Mouse (Mus musculus) small intestine, adult 2 months (tissue): ENCODE measurements at regions not wholly inside any gene's neighbourhood (a gene's known extent, or its start where the extent isn't known, plus 50 kb on each side); places are given as distances from the start of the nearest gene placed in this dataset.

Experiments
- H3K27ac ChIP-seq: fragments of 200-500 bp; 2 replicates; pipeline ENCODE4 v1.5.1; 2012; ENCODE audit warnings: low read depth, low read length, control low read depth, inconsistent platforms; ENCODE audit not compliant: insufficient read depth
- H3K27me3 ChIP-seq: fragments of 200-500 bp; 2 replicates; pipeline ENCODE4 v1.6.1; 2012; ENCODE audit warnings: mild to moderate bottlenecking, moderate library complexity, low read length, inconsistent platforms; ENCODE audit not compliant: control insufficient read depth, insufficient read depth
- H3K36me3 ChIP-seq: fragments of 200-500 bp; 2 replicates; pipeline ENCODE4 v1.6.1; 2012; ENCODE audit warnings: mild to moderate bottlenecking, low read length, control low read depth, inconsistent platforms; ENCODE audit not compliant: control insufficient read depth, insufficient read depth
- H3K4me1 ChIP-seq: fragments of 200-500 bp; 2 replicates; pipeline ENCODE4 v1.6.1; 2012; ENCODE audit warnings: low read length, inconsistent platforms, mixed read lengths; ENCODE audit not compliant: control insufficient read depth, insufficient read depth, insufficient read length
- H3K4me3 ChIP-seq: fragments of 200-500 bp; 2 replicates; pipeline ENCODE4 v1.5.1; 2012; ENCODE audit warnings: low read depth, mild to moderate bottlenecking, control low read depth, inconsistent platforms, low read length, moderate library complexity
- CTCF ChIP-seq: fragments of 200-500 bp; IDR thresholded peaks from 2 replicates; pipeline ENCODE4 v1.5.1; 2012; ENCODE audit warnings: low read depth, mild to moderate bottlenecking, control low read depth, inconsistent platforms, low read length, moderate library complexity, mixed read lengths; ENCODE audit not compliant: insufficient replicate concordance, insufficient read length; ENCODE audit errors: extremely low read depth
- POLR2A ChIP-seq: fragments of 200-500 bp; IDR thresholded peaks from 2 replicates; pipeline ENCODE4 v1.6.1; 2012; ENCODE audit warnings: low read depth, mild to moderate bottlenecking, control low read depth, inconsistent platforms, low read length, moderate library complexity
- WGBS: fragments of 180-500 bp; shearing (Covaris S2); methylation state at CpG from one replicate; pipeline ENCODE4 v1.1.7; 2018; 5-methylcytosine and 5-hydroxymethylcytosine counted together

GRCm38 (mm10) chr13:102625836-102626340, 67.5 kb upstream of the Cd180 start:
- no peak overlapping the region for H3K27ac ChIP-seq
- H3K4me1 ChIP-seq: peaks cover 10% of the 10 kb centered on the region
- WGBS: 38% methylated on average over 5 of the region's 5 CpGs
- no peaks in the 10 kb centered on the region for H3K27me3 ChIP-seq
- TF ChIP-seq CTCF: no peak
- TF ChIP-seq POLR2A: no peak
- no peaks in the 10 kb centered on the region for H3K36me3 ChIP-seq
- no peak overlapping the region for H3K4me3 ChIP-seq

- Histone ChIP-seq H3K27me3 (no peaks in the 10 kb centered on the region), H3K36me3 (no peaks in the 10 kb centered on the region), H3K4me3 (no peak overlapping the region), H3K27ac (no peak overlapping the region), H3K4me1 (peaks cover 10% of the 10 kb centered on the region)
- WGBS: 98% methylated on average over 4 of the region's 4 CpGs
- TF ChIP-seq POLR2A (no peak), CTCF (no peak)
Measured at GRCm38 (mm10) chr13:102627786-102628185, 65.6 kb upstream of the Cd180 start.

- peaks cover 10% of the 10 kb centered on the region for H3K4me1 ChIP-seq
- no peaks in the 10 kb centered on the region for H3K36me3 ChIP-seq
- H3K27ac ChIP-seq: no peak overlapping the region
- 91% methylated on average over 7 of the region's 7 CpGs for WGBS
- no peaks in the 10 kb centered on the region for H3K27me3 ChIP-seq
- TF ChIP-seq CTCF (no peak), POLR2A (no peak)
- no peak overlapping the region for H3K4me3 ChIP-seq
Measured at GRCm38 (mm10) chr13:102629176-102629575, 64.2 kb upstream of the Cd180 start.

- no peaks in the 10 kb centered on the region for H3K4me1 ChIP-seq
- H3K4me3 ChIP-seq: no peak overlapping the region
- no peak for TF ChIP-seq CTCF
- TF ChIP-seq POLR2A: no peak
- H3K27ac ChIP-seq: no peak overlapping the region
- H3K36me3 ChIP-seq: no peaks in the 10 kb centered on the region
- 87% methylated on average over 10 of the region's 10 CpGs for WGBS
- H3K27me3 ChIP-seq: no peaks in the 10 kb centered on the region
Measured at GRCm38 (mm10) chr13:102634236-102634957, 59.0 kb upstream of the Cd180 start.

- TF ChIP-seq POLR2A (no peak), CTCF (no peak)
- no peak overlapping the region for H3K4me3 ChIP-seq
- H3K4me1 ChIP-seq: no peaks in the 10 kb centered on the region
- no peaks in the 10 kb centered on the region for H3K36me3 ChIP-seq
- no peak overlapping the region for H3K27ac ChIP-seq
- no peaks in the 10 kb centered on the region for H3K27me3 ChIP-seq
- WGBS: 87% methylated on average over 8 of the region's 8 CpGs
Measured at GRCm38 (mm10) chr13:102636032-102636431, 57.3 kb upstream of the Cd180 start.

- Histone ChIP-seq H3K36me3 (no peaks in the 10 kb centered on the region), H3K27me3 (no peaks in the 10 kb centered on the region), H3K4me1 (no peaks in the 10 kb centered on the region), H3K27ac (no peak overlapping the region), H3K4me3 (no peak overlapping the region)
- TF ChIP-seq POLR2A (no peak), CTCF (no peak)
- 66% methylated on average over 5 of the region's 5 CpGs for WGBS
Measured at GRCm38 (mm10) chr13:102637059-102637458, 56.3 kb upstream of the Cd180 start.

- no peaks in the 10 kb centered on the region for H3K4me1 ChIP-seq
- no peak for TF ChIP-seq CTCF
- no peak for TF ChIP-seq POLR2A
- no peak overlapping the region for H3K4me3 ChIP-seq
- WGBS: 88% methylated on average over 9 of the region's 9 CpGs
- no peaks in the 10 kb centered on the region for H3K27me3 ChIP-seq
- no peaks in the 10 kb centered on the region for H3K36me3 ChIP-seq
- H3K27ac ChIP-seq: no peak overlapping the region
Measured at GRCm38 (mm10) chr13:102639651-102640050, 53.7 kb upstream of the Cd180 start.
